Mouse (Mus musculus) A20 (cell line): ENCODE measurements at regions not wholly inside any gene's neighbourhood (a gene's known extent, or its start where the extent isn't known, plus 50 kb on each side); places are given as distances from the start of the nearest gene placed in this dataset.

ENCODE experiments used
- DNase-seq: peaks from one replicate; pipeline ENCODE4 v3.0.0-alpha.2; 2011; ENCODE audit warnings: low read depth, low spot score

DNA sequence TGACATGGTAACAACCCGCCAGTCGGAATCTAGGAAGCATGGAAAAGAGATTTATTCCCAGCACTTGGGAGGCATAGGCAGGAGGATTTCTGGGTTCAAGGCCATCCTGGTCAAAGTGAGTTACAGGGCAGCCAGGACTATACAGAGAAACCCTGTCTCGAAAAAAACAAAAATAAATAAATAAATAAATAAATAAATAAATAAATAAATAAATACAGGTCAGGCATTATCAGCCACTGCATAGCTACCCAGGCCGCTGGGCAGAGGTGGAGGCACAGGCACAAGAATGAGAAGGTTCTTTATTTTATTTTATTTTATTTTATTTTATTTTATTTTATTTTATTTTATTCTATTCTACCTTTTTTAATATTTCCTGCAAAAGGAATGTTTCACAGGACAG is 2040.7 kb downstream of the Hace1 start:
- no peak for DNase-seq

DNA sequence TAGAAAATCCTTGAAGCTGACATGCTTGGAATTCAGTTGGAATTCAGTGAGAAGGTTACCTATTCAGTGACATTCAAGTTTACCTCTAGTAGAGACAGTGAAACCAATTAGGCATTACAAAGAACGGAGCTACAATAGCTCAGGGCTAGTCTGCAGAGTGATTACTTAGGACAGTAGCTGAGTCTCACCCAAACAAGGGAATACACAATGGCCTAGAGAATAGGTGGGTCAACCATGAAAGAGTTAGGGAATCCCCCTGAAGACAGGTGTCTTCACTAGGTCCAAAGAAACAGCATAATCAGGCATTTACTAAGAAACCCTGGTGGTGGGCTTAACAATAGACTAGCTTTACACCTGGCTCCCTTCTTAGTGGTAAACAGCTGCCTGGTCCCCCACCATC is 2053.7 kb downstream of the Hace1 start:
- peak; percentile 62 for DNase-seq

DNA sequence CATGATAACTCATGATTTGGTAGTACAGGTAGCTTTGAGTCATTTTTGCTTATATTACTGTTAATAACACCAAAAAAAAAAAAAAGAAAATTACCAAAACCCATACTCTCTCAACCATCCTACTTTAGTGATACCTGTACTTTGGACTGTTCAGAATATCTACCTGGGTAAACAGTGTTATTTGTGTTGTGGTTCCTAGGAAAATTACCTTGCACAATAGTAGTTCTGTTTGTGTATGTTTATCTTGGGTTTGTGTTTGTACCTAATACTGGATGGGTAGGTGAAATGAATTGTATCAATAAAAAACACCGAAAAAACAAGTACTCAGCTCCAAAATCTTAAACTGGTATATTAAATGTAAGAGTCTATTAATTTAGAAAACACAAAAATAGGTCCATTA is 2074.7 kb downstream of the Hace1 start:
- DNase-seq, result no peak

DNA sequence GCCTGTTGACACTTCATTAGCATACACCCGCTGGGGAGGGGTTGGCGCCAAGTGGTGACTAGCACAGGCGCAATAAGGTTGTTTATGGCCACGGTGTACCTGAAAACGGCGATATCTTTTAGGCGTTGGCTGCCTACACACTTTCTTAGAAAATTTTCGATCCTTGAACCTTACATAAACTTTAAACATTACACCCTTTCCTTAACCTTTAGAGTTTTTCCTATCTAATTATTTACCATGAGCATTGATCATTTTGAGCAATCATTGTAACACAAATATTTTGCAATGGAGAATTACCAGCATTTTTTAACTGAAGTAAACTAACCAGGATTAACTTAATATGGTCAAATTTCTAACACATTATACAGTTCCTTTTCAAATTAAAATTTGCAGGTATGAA is 2076.6 kb downstream of the Hace1 start:
- no peak for DNase-seq
